Mouse (Mus musculus) cerebellum, adult 11-12 months (tissue): ENCODE data around the gene Mpped2.

Experiments used
- DNase-seq: peaks from one replicate; pipeline ENCODE4 v3.0.0; 2022

Mpped2 gene

DNA sequence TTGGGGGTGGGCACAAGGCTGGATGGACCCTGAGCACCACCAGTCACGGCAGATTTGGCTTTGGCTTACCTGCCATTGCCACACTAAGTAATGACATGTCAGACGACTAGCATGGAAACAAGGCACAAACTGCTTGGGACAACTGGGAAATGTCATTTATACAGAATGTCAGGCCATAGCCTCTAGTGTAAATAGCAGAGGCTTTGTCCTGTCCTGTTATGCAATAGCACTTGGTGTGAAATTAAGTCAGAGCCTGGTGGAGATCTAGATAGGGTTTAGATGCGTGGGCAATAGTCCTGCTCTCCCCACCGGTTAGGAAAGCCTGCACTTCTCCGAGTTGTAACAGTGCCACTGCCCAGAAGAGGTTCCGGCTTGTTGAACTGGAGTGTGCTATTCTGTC is 128.8 kb downstream of the Mpped2 start:
- no peak for DNase-seq

DNA sequence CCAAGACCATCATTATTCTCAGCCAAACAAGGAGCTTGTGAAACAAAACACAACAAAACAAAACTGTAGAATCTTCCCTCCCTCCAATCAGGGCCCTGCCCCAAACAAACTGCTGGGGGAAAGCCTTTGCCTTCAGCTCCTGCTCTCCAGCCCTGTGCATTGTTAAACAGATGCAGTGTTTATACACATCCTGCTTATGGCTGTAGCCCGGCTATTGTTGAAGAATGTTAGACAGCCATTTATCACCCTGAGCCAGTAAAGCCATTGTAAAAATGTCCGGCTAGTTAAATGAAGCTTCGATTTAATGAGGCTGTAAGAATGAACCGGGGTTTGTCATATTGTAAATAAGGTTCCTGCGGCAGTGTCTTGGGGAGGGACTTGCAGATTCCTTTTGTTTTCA is 129.5 kb downstream of the Mpped2 start:
- DNase-seq = no peak

DNA sequence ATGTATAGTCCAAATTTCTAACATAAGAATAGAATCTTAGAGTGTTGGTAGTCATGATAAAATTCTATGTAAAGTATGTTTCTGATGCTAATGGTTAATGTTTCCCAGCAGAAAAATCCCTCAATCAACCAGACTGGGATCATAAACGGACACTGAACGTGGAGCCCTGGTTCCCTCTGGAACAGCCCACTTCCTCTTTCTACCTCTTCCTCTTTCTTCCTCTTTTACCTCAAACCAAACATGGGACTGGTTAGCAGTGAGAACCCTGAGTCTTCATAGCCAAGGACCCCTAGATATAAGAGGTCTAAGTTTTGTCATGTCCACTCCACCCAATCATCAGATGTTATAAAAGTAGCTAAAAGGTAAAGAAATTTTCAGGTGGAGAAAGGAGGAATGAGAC is 132.4 kb downstream of the Mpped2 start:
- DNase-seq = no peak

DNA sequence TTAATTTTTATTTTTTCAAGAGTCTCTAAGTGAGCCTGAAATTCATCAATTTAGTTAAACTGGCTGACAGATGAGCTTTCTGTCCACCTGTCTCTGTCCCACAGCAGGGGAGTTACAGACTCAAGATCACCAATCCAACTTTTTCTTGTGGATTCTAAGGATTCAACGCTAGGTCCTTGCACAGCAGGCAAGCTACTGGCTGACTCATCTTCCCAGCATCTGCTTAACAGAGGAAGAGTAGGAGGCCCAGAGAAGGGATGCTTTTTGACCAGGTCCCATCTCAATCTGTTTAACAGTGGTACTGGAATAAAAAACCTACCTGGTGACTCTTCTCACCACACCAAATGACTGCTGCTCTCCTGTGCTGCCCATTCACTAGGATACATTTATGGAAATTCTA is 133.0 kb downstream of the Mpped2 start:
- DNase-seq = no peak

DNA sequence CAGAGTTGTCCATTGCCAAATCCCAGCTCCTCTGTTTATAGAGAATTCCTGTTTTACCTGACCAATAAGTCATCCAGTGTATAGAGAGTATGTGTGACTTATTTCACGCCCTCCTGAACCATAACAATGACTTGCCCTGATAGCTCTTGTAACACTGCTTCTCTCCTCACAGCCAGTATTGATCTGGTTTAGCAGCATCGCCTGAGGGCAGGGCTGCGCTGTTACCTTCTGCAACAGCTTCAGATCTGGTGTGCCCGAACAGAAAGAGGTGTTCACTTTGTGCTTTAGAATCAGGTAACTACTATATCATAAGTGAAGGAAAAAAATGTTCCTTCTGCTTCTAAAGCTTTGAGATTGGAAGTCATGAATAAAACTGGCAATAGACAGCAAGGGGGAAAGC is 133.7 kb downstream of the Mpped2 start:
- DNase-seq = no peak

DNA sequence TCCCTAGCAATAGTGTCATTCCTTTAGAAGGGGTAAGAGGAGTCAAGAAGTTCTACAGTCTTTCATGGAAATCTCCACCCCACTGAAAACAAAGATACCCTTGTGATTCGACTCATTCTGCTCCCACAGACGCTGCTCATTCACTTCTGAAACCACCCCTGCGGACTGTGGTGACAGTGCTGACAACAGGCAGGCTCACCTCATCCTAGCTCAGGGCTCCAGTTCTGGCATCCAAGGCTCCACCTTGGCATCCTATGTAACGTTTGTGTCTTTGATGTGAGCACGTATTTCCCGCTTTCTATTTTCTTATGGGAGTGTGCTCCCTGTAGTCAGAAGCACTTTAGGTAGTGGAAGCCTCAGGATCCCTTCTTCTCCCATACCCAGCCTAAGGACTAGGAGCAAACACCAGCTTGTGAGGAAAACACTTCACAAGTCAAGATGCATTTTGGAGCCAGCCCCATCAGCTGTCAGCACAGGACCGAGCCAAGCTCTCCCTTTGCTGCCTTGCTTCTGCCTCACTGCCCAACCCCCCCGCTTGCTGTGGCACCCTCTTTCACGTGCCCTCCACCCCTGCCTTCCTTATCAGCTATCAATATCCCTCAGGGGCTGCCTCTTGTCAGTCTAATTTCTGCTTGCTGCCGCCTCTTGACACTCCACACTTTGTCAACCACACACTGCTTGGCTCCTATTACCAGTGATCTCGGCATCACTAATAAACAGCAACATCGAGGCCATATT is 135.7 kb downstream of the Mpped2 start:
- no peak for DNase-seq

DNA sequence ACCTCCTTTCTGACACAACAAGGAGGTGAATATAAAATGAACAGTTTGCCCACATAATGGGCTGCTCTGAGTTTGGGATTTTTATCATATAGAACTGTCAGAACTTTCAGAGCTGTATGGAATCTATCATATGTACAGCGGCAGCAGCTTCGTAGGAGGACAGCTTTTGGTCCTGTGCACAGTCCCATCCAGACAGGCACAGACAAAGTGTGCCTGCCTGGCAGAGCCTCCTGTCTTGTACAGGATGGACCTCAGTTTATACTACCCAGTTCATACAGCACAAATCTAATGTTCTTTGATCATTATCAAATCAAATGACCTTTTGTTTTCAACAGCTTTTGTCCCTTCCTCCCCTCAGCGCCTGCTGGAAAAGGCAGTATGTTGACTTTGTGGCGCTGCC is 136.4 kb downstream of the Mpped2 start:
- no peak for DNase-seq

DNA sequence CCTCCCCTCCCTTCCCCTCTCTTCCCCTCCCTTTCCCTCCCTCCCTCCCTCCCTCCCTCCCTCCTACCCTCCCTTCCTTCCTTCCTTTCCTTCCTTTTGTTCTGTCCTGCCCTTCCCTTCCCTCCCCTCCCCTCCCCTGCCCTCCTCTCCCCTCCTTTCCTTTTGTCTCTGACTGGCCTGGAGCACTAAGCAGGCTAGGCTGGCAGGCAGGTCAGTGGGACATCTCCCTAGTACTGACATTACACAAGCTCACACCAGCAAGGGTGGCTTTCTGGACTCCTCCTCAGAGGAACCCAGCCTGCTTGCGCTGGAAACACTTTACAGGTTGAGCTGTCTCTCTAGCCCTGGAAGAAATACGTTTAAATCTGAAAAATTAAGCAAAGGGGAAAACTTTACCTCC is 139.5 kb downstream of the Mpped2 start:
- DNase-seq = no peak

DNA sequence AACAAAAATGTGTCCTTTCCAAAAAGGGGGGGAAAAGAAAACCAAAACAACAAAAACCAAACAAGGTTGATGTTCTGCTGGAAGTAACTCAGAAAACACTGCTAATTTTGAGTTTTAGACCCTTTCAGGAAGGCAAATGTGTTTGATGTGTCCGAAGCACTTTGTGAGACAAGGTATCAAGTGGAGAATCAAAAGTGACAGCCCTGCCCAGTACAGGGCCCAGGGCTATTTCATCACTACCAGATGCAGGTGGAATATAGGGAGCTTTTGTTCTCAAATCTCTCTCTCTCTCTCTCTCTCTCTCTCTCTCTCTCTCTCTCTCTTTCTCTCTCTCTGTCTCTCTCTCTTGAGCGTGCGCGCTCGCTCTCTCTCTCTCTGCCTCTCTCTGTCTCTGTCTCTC is 140.1 kb downstream of the Mpped2 start:
- DNase-seq = no peak

DNA sequence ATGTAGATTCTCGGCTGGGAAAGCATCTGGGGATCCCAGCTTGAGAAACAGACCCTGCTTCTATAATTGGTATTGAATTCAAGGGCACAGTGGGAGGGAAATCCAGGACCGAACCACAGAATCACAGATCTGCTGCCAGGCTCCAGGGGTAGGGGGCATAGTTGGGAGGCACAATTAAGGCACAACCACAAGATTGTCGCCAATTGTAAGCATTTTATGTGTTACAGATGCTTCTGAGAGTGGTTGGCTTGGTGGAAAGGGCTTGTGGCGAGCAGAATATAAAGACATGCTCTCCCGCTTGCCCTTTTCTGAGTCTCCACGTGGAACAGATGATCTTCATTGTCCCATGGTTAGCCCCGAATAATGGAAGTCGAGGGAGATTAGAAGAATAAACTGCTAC is 142.3 kb downstream of the Mpped2 start:
- DNase-seq = no peak

DNA sequence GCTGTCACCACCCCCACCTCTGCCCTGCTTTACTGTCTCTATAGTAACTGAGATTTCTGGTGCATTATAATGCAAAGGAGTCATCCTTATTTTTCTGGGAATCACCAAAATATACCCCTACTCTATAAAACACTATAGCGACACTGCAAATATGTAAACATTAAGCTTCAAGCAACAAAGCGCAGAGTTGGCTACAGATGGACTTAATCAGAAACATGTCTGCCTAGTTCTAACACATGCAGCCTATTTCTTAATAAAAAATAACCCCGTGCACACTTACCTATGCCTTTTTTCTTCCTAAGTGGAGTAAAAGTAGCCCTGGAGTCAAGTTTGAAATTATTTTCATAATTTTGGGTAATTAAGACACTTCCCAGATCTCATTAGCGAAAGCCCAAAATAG is 144.2 kb downstream of the Mpped2 start:
- no peak for DNase-seq

DNA sequence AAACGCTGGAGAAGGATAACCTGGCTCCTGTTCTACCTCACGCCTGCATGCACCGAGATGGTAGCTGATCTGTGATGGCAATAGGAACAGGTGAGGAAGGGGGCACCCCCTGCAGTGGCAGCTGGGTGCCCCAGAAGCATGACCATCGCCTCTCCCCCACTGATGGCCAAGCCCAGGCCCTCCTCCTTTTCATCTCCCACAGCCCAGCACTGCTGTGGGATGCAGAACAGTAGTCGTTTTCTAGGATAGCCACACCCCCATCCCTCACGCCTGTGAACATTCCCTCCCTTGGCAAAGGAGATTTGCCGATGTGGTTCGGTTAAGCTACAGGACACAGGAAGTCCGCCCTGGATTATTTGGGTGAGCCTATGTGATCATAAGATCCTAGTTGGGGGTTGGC is 151.1 kb downstream of the Mpped2 start:
- DNase-seq = no peak

DNA sequence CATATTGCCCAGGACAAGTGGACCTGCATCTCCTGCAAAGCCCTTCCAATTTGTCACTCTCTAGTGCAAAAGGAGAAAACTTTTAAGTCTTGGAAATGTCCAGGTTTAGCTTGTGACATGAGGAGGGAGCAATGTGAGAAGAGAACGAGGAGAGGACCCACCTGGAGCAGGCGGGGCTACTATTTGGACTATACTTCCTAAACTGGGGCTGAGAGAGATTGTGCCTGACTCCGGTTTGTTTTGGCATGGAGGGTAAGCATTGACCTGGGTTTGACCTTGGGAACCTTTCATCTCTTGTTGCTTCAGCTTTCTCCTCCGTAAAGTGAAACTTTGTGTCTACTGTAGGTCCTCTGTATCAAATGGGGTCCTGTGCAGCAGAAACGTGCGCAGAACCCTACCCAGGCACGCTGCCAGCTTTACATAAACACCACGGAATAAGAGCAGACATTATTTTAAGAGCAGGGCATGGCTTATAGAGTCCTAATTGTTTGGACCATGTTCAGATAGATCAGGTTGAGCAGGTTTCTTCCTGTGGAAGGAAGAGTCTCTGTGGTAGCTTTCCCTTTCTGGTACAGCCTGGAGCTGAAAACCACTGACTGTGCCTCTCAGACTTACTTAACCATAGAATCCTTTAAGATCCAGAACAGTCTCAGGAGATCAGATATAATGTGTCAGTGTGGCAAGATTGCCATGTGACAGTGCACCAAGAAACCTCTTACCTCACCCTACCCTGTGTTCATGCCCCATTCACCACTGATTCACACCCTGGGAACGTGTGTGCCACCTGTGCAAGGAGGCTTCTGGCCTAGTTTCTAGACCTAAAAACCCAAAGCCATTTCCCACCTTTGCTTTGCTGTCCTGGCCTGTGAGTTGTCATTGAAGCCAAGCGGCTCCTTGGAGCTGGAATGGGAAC is 152.0 kb downstream of the Mpped2 start:
- no peak for DNase-seq

DNA sequence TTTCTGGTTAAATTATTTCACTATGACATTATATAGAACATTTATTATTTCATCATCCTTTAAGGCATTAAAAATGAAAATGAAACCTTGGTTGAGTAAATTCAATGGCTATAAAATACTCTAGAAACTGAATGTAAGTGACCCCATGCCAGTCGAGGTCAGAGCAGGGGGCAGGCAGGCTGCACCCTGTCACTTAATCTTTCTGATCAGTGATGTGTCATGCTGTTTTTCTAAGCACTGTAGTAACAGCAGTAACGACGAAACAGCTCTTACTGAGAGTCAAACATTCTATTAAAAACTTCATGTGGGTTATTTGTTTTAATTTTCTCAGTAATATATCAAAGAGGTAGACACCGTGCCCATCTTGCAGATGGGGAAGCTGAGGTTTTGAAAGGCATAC is 153.4 kb downstream of the Mpped2 start:
- DNase-seq = no peak

DNA sequence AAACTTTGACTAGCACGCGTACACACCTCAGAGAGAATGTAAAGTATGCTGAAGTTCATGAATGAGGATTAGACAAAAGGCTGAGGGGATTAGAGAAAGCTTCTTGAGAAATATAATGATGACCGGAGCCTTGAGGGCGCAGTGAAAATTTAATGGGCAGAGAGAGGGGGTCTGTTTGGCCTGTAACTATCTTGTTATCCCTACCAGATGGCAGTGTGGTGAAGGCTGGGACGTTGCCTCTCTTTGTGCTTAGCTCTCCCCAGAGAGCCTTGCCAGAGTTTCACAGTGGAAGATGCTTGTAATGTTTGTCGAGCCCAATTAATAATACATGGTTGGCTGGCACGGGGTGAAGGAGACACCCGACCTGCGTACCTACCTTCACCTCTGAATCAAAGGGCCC is 156.3 kb downstream of the Mpped2 start:
- DNase-seq = no peak

DNA sequence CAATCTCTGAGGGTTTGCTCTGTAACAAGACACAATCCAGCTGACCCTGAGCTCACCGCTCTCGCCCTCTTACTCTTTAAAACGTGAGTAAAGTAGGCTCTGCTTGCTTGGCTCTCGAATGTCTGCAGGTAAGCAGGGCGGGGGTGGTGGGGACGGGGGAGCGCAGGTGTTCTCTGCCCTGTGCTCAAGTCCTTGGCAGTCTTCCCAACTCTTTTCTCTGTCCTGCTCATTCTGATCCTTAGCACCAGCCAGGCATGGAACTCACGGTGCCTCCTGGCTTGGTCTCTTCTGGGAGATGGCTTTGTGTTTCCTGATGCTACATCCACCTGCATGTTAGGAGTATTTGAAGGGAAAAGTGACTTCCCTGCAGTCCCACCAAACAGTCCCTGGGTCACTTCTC is 158.4 kb downstream of the Mpped2 start:
- peak; percentile 36 for DNase-seq

DNA sequence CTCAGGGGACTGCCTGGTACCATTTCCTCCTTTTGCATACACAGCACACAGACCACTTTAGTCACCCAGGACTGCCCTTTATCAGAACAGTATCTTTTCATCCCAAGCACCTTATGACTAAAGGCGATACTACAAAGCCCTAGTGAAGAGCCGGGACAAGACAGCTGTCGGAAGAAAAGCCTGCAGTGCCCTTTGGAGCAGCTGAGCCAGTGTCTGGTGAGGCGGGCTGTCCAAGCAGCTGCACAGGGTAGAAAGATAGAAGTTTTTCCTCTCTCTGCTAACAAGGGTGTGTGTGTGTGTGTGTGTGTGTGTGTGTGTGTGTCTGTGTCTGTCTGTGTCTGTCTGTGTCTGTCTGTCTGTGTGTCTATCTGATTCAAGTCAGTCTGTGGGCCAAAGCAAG is 161.1 kb downstream of the Mpped2 start:
- no peak for DNase-seq

DNA sequence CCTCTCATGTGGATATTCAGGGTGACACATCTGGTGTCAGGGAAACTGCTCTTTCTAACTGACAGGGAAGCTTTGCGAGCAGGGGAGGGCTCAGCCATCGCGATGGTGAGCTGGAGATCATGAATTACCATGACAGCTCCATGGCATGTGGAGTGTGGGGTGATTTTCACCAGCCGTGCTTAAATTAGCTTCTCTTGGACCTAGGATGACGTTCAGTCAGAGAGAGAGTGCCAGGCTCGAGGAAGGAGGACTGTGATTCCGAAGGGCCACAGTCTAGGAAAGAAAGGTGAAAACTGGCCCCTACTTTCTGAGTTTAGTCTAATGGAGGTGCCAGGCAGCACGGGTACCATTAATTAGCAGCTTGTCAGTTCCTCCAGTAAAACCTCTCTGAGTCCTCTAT is 161.7 kb downstream of the Mpped2 start:
- no peak for DNase-seq

DNA sequence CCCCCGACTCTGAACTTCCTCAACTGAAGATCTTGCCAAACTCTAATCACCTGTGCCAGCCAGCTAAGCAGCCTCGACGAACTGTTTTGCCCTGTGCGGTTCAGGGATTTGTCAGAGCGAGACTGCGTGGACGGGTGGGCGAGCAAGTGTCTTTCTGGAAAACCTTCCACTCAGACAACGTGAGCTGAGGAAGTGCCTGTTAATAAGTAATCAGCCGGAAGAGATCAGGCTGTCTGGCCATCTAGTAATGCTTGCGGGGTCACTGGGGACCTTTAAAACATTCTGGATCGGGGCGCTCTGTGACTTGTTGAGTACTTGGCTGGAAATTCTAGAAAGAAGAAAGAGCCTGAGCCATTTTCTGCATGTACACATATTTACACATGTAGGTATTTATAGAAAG is 162.1 kb downstream of the Mpped2 start:
- DNase-seq = no peak

DNA sequence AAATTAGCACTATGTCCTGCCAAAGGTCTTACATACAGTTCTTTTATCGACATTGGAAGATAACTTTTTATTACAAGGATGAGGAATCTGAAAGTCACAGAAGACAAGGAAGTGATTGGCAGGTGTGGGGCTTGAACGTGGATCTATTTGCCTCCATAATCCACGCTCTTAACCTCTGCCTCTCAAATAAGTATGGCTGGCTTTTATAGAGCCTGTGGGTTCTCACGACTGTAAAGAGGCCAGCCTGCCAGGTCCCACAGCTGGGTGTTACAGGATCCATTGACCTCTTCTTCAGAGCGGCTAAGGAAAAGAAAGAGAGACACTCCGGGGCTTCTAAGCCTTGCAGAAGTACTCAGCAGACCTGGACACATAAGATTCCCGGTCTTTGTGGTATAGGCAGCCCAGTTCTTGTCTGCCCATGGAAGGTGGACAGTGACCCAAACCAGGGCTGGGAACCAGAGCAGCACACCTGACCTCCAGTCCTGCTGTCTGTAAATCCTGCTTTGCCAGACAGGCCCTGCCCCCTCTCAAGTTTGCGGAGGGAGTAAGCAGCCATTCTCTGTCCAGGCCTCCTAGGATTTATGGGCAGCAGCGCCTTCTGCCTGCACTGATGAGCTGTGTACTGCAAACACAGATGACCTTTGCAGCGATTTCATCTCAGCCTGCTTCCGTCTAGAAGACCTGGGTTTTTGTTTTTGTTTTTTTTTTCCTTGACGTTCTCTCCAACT is 162.7 kb downstream of the Mpped2 start:
- DNase-seq = no peak

DNA sequence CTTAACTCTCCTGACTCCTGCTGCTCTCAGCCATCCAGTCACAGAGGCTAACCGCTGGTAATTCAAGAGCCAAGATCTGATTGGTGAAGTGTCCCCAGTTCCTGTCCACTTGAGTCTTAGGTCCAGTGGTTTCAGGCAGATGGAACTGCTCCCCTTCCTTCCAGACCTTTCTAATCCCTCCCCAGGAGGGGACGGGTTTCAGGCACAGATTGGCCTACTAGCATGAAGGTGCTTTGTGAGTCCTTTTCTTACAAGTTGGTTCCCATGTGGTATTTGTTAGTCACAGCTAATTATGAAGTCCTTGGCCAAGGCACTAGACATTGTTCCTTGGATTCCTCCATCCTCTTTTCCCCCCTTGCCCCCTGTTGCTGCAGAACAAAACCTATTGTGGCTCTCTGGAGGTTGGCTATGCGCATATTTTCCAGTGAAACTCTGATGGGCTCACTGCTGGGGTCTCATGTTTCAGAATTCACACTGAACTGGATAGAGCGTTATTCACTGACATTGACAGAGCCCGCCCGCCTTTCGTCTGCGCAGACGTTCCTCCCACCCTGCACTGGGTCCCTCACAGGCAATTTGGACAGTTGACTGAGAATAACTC is 163.4 kb downstream of the Mpped2 start:
- no peak for DNase-seq

DNA sequence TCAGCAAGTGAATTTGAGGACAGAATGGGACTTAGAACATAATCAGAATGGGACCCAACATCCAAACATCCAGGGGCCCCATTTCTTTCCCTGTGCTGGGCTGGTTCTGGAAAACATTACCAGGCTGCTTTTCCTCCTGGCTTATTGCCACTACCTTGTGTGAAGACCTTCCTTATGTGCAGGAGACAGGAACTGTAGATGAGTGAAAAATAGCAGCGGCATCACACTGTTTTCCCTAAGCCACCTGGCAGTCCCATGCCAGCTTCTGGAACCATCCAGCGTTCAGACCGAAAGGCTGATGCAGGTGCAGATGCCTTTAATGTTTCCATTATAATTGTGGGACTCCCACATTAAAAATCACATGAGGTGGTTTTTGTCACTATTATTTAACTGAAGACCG is 164.2 kb downstream of the Mpped2 start:
- DNase-seq = peak; percentile 23

DNA sequence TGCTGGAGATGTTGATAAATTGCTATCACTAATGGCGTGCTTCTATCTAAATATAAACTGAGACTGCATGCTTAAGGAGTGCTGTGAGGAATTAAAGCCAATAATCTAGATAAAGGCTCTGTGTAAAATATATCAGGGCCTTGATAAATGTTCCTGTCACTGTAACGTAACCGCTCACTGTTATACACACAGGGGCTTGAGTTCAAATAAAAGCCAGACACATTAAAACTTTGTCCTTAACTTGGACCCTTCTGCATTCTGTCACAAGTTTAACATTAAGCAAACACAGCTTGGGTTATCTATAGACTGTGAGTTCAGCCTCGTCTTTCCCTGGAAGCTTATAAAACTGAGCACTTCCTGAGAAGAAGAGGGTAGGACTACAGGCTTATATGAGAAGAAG is 164.6 kb downstream of the Mpped2 start:
- DNase-seq = no peak
